Mouse (Mus musculus) induced T-regulatory cell, adult 2 months (primary cell): Measurements from ENCODE around the gene Nmnat2.

Source experiments
- DNase-seq: peaks from one replicate; pipeline ENCODE4 v3.0.0-alpha.2; 2012; ENCODE audit warnings: low read depth

Gene Nmnat2

GRCm38 (mm10) chr1:153093172-153093571, 138.4 kb downstream of the Nmnat2 start:
- DNase-seq: no peak

DNA sequence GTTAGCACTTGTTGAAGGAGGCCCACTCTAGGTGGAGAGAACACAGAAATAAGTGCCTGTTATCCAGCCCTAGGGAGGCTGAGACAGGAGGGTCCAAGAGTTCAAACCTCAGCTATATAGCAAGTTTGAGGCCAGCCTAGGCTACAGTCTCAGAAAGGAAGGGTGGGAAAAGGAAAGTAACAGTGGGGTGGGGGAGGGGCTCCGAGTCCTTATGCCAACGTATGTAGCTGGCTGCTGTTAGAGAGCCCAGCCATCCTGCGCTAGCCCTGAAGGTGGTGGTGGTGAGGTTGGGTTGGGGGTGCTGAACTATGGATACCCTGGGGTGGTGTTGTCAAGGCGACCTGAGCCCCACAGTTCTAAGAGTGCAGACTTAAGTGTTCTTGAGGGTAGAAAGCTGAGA, 138.8 kb downstream of the Nmnat2 start:
- DNase-seq: peak; percentile 48

DNA sequence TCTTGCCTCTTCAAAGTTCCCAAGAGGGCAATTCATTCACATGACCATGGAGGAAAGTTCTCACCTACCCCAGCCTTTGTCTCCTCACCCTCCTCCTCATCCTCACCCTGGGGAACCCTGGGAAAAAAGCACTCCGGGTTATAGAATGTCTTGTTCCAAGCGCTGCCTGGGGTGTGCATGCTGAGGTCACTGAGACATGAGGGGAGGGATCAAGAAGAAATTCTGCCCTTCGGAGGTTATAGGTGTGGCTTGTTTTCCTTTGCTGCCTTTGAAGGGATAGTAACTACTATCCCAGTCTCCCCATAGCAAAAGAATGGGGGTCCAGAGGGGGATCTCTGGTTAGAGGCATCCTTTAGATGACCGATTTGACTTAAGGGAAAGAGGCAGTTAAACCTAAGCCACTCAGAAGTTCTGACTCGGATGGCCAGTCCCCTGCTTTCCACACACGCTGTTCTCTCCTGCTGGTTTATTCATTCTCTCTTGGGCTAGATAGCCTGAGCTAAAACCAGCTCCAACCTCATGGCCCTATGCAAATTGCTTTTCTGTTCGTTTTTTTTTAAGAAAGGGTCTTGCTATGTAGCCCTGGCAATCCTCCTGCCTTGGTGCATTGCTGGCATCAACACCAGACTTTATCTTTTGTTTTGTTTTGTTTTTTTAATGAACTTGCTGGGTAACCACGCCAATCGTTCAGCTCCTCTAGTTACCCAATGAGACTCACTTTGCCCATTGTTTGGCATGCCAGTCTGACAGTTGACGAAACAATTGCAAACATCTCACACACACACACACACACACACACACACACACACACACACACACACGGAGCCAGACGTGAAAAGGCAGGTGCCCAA, 139.7 kb downstream of the Nmnat2 start:
- DNase-seq: no peak

DNA sequence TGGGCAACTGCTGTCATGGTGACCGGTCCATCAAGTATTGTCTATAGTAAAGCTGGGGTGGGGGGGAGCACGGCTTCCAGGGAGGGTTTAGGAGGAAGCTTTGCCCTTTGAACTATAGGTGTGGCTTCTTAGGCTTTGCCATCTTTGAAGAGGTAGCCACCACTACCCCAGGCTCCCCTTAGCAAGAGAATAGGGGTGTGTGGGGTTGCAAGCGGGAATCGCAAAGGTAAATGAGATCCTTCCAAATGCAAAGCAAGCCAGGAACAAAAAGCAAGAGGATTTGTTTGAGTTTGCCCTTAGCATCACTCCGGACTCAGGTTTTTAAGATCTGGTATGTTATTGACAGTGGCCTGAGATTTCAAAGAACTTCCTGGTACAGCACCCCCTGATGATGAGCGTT, 140.5 kb downstream of the Nmnat2 start:
- no peak for DNase-seq

DNA sequence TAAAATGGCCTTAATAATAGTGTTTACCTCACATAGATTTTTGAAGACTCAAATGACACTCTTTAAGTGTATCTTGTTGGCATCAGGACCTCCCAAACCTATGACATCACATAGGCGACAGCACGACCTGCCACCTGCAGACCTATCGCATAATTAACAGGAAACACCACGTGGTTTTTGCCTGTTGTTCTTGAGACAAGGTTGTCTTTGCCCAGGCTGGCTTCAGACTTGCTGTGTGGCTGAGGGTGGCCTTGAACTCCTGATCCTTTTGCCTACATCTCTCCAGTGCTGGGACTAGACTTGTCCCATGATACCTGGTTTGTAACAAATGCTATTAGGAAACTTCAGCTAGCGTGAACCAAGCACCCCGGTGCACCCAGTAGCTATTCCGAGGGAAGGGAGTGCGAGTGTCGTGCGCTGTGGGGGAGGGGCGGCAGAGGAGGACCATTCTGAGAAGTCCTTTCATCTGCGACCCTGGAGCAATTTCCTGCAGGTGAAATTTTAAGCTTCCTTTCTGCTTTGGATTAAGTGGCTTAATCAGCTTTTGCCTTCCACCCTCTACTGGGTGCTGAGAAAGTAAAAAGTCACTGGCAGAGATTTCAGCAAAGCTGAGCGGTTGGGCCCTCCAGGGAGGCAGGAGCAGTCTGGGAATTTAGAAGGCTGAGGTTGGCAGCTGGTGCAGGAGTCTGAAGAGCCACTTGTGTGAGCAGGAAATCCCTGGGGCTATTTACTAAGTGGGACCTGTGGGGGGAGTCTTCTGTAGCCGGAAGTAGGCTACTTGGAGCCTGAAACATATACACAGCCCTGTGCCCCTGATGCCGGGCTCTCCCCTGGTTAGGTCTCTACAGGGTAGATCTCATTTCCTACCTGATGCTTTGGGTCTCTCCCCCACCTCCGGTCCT, 141.3 kb downstream of the Nmnat2 start:
- DNase-seq: peak; percentile 30

DNA sequence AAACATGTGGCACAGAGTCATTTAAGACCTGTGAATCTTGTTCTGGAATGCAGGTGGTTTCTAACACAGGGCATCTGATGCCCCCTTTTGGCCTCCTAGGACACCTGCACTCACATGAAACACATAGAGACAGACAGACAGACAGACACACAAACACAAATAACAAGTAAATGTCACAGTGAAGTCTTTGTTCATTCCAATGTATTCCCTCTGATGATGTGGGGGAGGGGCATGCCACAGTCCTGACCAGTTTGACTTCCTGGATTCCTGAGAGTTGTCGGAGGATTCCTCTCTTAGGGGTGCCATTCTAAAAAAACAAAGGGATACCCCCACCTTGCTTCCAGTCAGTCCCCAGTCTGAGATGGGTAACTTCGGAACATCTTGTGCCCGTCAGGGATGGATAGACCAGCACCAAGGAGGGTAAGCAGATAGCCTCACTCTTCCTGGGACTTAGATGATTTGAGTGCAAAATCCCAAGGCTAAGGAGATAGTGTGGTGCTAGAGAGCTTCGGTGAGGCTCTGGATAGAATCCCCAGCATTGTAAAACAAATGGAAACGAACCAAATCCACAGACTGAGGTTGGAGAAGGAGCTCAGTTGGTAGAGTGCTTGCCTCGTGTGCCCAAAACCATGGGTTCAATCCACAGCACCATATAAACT, 142.4 kb downstream of the Nmnat2 start:
- DNase-seq: no peak

- DNase-seq: no peak
Measured at GRCm38 (mm10) chr1:153098586-153098985, 143.8 kb downstream of the Nmnat2 start.

- DNase-seq: no peak
Measured at GRCm38 (mm10) chr1:153100912-153101311, 146.1 kb downstream of the Nmnat2 start.

DNA sequence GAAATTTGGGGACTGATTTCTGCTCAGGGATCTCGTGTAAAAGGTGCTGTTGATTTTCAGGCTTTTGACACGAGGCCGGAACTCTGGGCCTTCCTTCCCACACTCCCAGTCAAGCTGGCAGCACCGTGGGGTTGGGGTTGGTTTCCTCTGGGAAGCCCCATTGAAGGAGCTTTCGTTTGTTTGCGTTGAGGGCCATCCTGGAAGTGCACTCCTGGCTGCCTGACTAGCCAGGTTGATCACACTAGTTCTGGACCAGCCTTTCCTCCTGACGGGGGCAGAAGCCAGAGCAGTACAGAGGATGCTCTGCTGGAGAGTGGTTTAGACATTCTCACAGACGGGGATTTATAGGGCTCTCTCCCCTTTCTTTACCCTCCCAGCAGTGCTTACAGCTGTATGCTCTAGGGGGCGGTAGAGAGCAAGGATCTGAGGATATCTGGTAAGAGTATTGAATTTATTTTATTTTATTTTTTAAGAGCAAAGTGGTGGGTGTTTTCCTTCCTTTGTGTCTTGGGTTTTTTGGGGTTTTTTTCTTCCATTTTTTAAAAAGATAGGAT, 146.6 kb downstream of the Nmnat2 start:
- peak; percentile 84 for DNase-seq

- DNase-seq: no peak
Measured at GRCm38 (mm10) chr1:153102296-153103185, 147.7 kb downstream of the Nmnat2 start.

GRCm38 (mm10) chr1:153103186-153103554, 148.4 kb downstream of the Nmnat2 start:
- no peak for DNase-seq

GRCm38 (mm10) chr1:153104804-153105203, 150.0 kb downstream of the Nmnat2 start:
- no peak for DNase-seq

GRCm38 (mm10) chr1:153107866-153108265, 153.1 kb downstream of the Nmnat2 start:
- no peak for DNase-seq

GRCm38 (mm10) chr1:153109346-153109745, 154.6 kb downstream of the Nmnat2 start:
- no peak for DNase-seq

GRCm38 (mm10) chr1:153109836-153110235, 155.0 kb downstream of the Nmnat2 start:
- no peak for DNase-seq

GRCm38 (mm10) chr1:153111596-153111995, 156.8 kb downstream of the Nmnat2 start:
- no peak for DNase-seq

GRCm38 (mm10) chr1:153115315-153115714, 160.5 kb downstream of the Nmnat2 start:
- DNase-seq: peak; percentile 13

GRCm38 (mm10) chr1:153120544-153120943, 165.8 kb downstream of the Nmnat2 start:
- no peak for DNase-seq

GRCm38 (mm10) chr1:153121320-153121719, 166.5 kb downstream of the Nmnat2 start:
- DNase-seq: no peak

DNA sequence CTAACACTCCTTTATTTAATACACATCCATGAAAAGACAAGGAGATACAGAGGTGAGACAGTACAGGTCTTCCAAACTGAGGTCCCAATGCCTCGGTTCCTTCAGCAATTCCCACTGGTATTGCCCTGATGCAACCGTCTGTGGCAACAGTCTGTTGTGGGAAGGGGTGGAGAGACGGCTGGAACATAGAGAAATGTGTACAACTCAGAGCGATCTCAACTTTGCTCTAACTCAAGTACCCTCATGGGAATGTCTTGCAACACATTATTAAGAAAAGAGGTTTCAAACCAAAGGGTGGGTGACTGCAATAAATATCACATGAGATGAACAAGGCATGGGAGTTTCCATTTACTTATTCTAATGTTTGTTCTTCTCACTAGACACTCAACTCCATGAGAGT, 168.0 kb downstream of the Nmnat2 start:
- no peak for DNase-seq

DNA sequence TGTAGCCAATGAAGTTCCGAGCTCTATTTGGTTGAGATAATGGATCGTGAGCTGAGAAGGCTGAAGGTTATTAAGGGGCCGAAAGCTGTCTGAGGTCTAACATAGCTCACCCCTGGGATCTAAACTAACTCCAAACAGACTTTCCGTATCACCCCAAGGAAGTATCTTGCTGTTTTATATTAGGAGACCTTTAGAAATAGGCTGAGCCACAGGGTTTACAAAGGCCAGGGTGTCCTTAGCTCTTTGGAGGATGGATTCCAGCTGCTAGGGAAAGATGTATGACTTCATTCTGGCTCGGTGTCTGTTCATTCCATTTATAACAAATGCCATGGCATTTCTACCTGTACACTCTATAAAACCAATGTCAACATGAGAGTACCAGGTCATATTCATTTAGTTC, 169.7 kb downstream of the Nmnat2 start:
- DNase-seq: no peak
